Mouse (Mus musculus): ENCODE data around the gene Ccdc71. TPM values are rescaled to one million over a fixed set of nuclear protein-coding genes. Genes with fewer than 3 reads are reported as not detected.

Ccdc71 gene
- polyA plus RNA-seq, 1 experiment from 2014 or later: 34.6 TPM

DNA sequence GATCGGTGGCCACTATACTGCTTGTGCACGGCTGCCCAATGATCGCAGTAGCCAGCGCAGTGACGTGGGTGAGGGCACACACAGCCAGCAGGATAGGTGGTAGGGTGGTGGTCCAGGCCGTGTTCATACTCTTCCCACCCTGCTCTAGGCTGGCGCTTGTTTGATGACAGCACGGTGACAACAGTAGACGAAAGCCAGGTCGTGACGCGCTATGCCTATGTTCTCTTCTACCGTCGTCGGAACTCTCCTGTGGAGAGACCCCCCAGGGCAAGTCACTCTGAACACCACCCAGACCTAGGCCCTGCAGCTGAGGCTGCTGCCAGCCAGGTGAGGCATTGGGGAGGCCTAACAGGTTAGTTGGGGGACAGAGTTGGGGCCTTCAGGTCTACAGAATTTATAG, 39.6 kb downstream of the Ccdc71 start:
- Histone ChIP-seq H3K36me3 (ENCODE audit: control insufficient read depth, insufficient read depth, low read length) (peaks cover 57% of the 10 kb centered on the region), H3K4me2 (no peak overlapping the region), H3K4me1 (ENCODE audit: control insufficient read depth, insufficient read depth, low read length) (no peaks in the 10 kb centered on the region), H3K27me3 (ENCODE audit: control insufficient read depth, insufficient read depth, low read length) (no peaks in the 10 kb centered on the region), H3K4me3 (ENCODE audit: low read depth, low read length) (no peak overlapping the region), H3K9me3 (replicated peaks; ENCODE audit: control insufficient read depth, low read length) (no peaks in the 10 kb centered on the region), H3K27ac (ENCODE audit: low read depth, low read length) (no peak overlapping the region), H3K9ac (ENCODE audit: low read depth, low read length) (no peak overlapping the region)
- WGBS (ENCODE audit: insufficient replicate concordance): 90% methylated on average over 15 of the region's 15 CpGs
- ATAC-seq (replicated peaks; ENCODE audit: insufficient number of reproducible peaks, low FRiP score, low TSS enrichment): no peak

DNA sequence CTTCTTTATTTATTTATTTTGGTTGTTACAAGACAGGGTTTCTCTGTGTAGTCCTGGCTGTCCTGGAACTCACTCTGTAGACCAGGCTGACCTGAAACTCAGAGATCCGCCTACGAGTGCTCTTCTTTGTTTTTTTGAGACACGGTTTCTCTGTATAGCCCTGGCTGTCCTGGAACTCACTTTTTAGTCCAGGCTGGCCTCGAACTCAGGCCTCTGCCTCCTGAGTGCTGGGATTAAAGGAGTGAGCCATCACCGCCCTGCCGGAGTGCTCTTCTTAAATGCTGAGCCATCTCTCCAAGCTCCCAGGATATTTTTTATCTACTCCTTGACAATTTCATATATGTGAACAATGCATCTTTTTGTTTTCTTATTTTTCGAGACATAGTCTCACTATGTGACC, 46.6 kb downstream of the Ccdc71 start:
- WGBS (ENCODE audit: insufficient replicate concordance): 80% methylated on average over 7 of the region's 7 CpGs
- Histone ChIP-seq H3K4me3 (ENCODE audit: low read depth, low read length) (peak overlapping the region; percentile 73), H3K4me1 (ENCODE audit: control insufficient read depth, insufficient read depth, low read length) (peaks cover 8% of the 10 kb centered on the region), H3K9me3 (replicated peaks; ENCODE audit: control insufficient read depth, low read length) (no peaks in the 10 kb centered on the region), H3K27ac (ENCODE audit: low read depth, low read length) (no peak overlapping the region), H3K4me2 (peak overlapping the region; percentile 95), H3K9ac (ENCODE audit: low read depth, low read length) (no peak overlapping the region; the same call in 1 of the 2 replicates), H3K27me3 (ENCODE audit: control insufficient read depth, insufficient read depth, low read length) (no peaks in the 10 kb centered on the region), H3K36me3 (ENCODE audit: control insufficient read depth, insufficient read depth, low read length) (peaks cover 17% of the 10 kb centered on the region)
- ATAC-seq (replicated peaks; ENCODE audit: insufficient number of reproducible peaks, low FRiP score, low TSS enrichment): no peak

DNA sequence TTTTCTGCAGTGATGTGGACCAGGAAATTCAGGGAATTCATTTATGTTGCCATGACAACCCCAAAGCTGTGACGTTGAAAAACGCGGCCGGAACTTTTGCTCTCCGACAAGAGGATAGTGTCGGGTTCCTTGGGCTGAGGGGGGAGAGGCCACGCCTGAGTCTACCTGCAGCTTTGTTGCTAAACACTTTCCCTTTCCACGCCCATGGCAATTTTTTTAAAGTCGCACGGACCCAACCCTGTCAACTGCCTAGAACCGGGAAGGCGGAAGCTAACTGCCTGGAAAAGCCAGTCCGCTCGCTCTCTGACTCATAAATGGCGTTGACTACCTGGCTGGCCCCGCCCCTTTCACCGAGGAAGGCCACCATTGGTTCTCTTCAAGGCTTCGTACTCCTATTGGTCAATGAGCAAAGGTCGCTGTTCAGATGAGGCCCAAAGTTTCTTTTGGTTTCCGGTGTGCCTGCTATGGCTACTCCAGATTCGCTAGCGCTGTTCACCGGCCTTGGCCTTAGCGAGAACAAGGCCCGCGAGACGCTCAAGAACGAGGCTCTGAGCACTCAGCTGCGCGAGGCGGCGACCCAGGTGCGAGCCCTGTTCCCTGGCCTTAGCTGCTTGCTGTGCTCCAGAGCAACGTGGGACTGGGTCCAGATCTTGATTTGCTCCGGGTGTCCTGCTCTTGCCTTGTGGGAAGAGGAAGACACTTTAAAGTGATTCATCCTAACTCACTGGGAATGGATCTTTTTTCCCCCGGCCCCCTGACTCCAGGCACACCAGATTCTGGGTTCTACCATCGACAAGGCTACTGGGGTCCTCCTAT, 47.5 kb downstream of the Ccdc71 start, which contains the start of gene Qars:
TSS of gene Qars (plus strand) at position 88 of the 816 bp plus-strand sequence.
- Histone ChIP-seq H3K36me3 (ENCODE audit: control insufficient read depth, insufficient read depth, low read length) (peaks cover 24% of the 10 kb centered on the region), H3K4me2 (peak within 1 kb of the TSS; percentile 95), H3K4me1 (ENCODE audit: control insufficient read depth, insufficient read depth, low read length) (peaks cover 8% of the 10 kb centered on the region), H3K27ac (ENCODE audit: low read depth, low read length) (peak within 1 kb of the TSS; percentile 74), H3K27me3 (ENCODE audit: control insufficient read depth, insufficient read depth, low read length) (no peaks in the 10 kb centered on the region), H3K9ac (ENCODE audit: low read depth, low read length) (peak within 1 kb of the TSS; percentile 86), H3K4me3 (ENCODE audit: low read depth, low read length) (peak within 1 kb of the TSS; percentile 73), H3K9me3 (replicated peaks; ENCODE audit: control insufficient read depth, low read length) (no peaks in the 10 kb centered on the region)
- peak; percentile 95 for ATAC-seq (replicated peaks; ENCODE audit: insufficient number of reproducible peaks, low FRiP score, low TSS enrichment)
- under 1% methylated on average over 37 of the region's 37 CpGs for WGBS (ENCODE audit: insufficient replicate concordance)

DNA sequence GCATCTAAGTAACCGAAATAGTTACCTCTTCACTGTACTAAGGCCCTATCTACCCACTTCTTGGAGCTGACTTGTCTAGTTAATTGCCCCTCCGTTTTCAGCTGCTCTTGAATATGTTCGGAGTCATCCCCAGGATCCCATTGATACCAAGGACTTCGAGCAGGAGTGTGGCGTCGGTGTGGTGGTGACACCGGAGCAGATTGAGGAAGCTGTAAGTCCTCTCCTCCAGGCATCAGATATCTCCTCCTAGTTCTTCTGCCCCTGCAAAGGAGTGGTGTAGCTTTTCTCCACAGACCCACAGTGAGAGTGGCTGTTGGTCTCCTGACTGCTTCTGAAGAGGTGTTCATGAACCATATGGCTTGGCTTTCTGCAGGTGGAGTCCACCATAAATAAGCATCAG, 48.4 kb downstream of the Ccdc71 start:
- Histone ChIP-seq H3K9me3 (replicated peaks; ENCODE audit: control insufficient read depth, low read length) (no peaks in the 10 kb centered on the region), H3K4me2 (peak overlapping the region; percentile 95), H3K4me3 (ENCODE audit: low read depth, low read length) (peak overlapping the region; percentile 73), H3K27ac (ENCODE audit: low read depth, low read length) (no peak overlapping the region), H3K4me1 (ENCODE audit: control insufficient read depth, insufficient read depth, low read length) (peaks cover 8% of the 10 kb centered on the region), H3K36me3 (ENCODE audit: control insufficient read depth, insufficient read depth, low read length) (peaks cover 23% of the 10 kb centered on the region), H3K27me3 (ENCODE audit: control insufficient read depth, insufficient read depth, low read length) (no peaks in the 10 kb centered on the region), H3K9ac (ENCODE audit: low read depth, low read length) (peak overlapping the region; percentile 86)
- ATAC-seq (replicated peaks; ENCODE audit: insufficient number of reproducible peaks, low FRiP score, low TSS enrichment): no peak
- WGBS (ENCODE audit: insufficient replicate concordance): 83% methylated on average over 7 of the region's 7 CpGs

Other genes with a start within 250 kb of the Ccdc71 start
- gene Dag1, start 196.6 kb upstream of the Ccdc71 start, polyA plus RNA-seq (2014; fragmentation: Nextera tagmentation; extraction: Ambion mirVana): 115 and 149 TPM in 2 replicates
- gene Nicn1, start 170.1 kb upstream of the Ccdc71 start, polyA plus RNA-seq (2014; fragmentation: Nextera tagmentation; extraction: Ambion mirVana): 25.1 and 26.0 TPM in 2 replicates
- gene Amt, start 163.7 kb upstream of the Ccdc71 start, polyA plus RNA-seq (2014; fragmentation: Nextera tagmentation; extraction: Ambion mirVana): 12.9 and 15.3 TPM in 2 replicates
- gene Rhoa, start 154.4 kb upstream of the Ccdc71 start, polyA plus RNA-seq (2014; fragmentation: Nextera tagmentation; extraction: Ambion mirVana): 252 and 277 TPM in 2 replicates
- gene Tcta, start 154.4 kb upstream of the Ccdc71 start, polyA plus RNA-seq (2014; fragmentation: Nextera tagmentation; extraction: Ambion mirVana): 28.5 and 34.7 TPM in 2 replicates
- 1,289 and 1,462 TPM in 2 replicates for gene Gpx1, start 121.6 kb upstream of the Ccdc71 start, polyA plus RNA-seq (2014; fragmentation: Nextera tagmentation; extraction: Ambion mirVana)
- gene Usp4, start 112.7 kb upstream of the Ccdc71 start, polyA plus RNA-seq (2014; fragmentation: Nextera tagmentation; extraction: Ambion mirVana): 100.0 and 113 TPM in 2 replicates
- 0.46 and 0.66 TPM in 2 replicates for gene 1700102P08Rik, start 67.7 kb upstream of the Ccdc71 start, polyA plus RNA-seq (2014; fragmentation: Nextera tagmentation; extraction: Ambion mirVana)
- 1.1 and 1.4 TPM in 2 replicates for gene Ccdc36, start 32.0 kb upstream of the Ccdc71 start, polyA plus RNA-seq (2014; fragmentation: Nextera tagmentation; extraction: Ambion mirVana)
- not detected in 2 replicates for gene BC048562, start 24.0 kb upstream of the Ccdc71 start, polyA plus RNA-seq (2014; fragmentation: Nextera tagmentation; extraction: Ambion mirVana)
- 58.1 and 71.8 TPM in 2 replicates for gene Klhdc8b, start 1.1 kb downstream of the Ccdc71 start, polyA plus RNA-seq (2014; fragmentation: Nextera tagmentation; extraction: Ambion mirVana)
- 22.7 and 30.4 TPM in 2 replicates for gene Lamb2, start 19.2 kb downstream of the Ccdc71 start, polyA plus RNA-seq (2014; fragmentation: Nextera tagmentation; extraction: Ambion mirVana)
- 48.9 and 57.4 TPM in 2 replicates for gene Usp19, start 30.1 kb downstream of the Ccdc71 start, polyA plus RNA-seq (2014; fragmentation: Nextera tagmentation; extraction: Ambion mirVana)
- gene Qars, start 47.2 kb downstream of the Ccdc71 start, polyA plus RNA-seq (2014; fragmentation: Nextera tagmentation; extraction: Ambion mirVana): 86.7 and 89.6 TPM in 2 replicates
- 103 and 109 TPM in 2 replicates for gene Qrich1, start 56.3 kb downstream of the Ccdc71 start, polyA plus RNA-seq (2014; fragmentation: Nextera tagmentation; extraction: Ambion mirVana)
- 130 TPM in 2 replicates for gene Impdh2, start 99.8 kb downstream of the Ccdc71 start, polyA plus RNA-seq (2014; fragmentation: Nextera tagmentation; extraction: Ambion mirVana)
- 56.6 and 58.9 TPM in 2 replicates for gene Ndufaf3, start 106.9 kb downstream of the Ccdc71 start, polyA plus RNA-seq (2014; fragmentation: Nextera tagmentation; extraction: Ambion mirVana)
- 85.8 and 88.6 TPM in 2 replicates for gene Dalrd3, start 109.4 kb downstream of the Ccdc71 start, polyA plus RNA-seq (2014; fragmentation: Nextera tagmentation; extraction: Ambion mirVana)
- 48.6 and 60.8 TPM in 2 replicates for gene Wdr6, start 118.2 kb downstream of the Ccdc71 start, polyA plus RNA-seq (2014; fragmentation: Nextera tagmentation; extraction: Ambion mirVana)
- gene P4htm, start 137.1 kb downstream of the Ccdc71 start, polyA plus RNA-seq (2014; fragmentation: Nextera tagmentation; extraction: Ambion mirVana): 14.7 and 15.0 TPM in 2 replicates
- 37.6 and 44.3 TPM in 2 replicates for gene Arih2, start 188.9 kb downstream of the Ccdc71 start, polyA plus RNA-seq (2014; fragmentation: Nextera tagmentation; extraction: Ambion mirVana)
- 30.3 and 45.9 TPM in 2 replicates for gene Slc25a20, start 201.6 kb downstream of the Ccdc71 start, polyA plus RNA-seq (2014; fragmentation: Nextera tagmentation; extraction: Ambion mirVana)
- gene Prkar2a, start 228.8 kb downstream of the Ccdc71 start, polyA plus RNA-seq (2014; fragmentation: Nextera tagmentation; extraction: Ambion mirVana): 29.8 and 33.7 TPM in 2 replicates

All from heart, embryonic 11.5 days (tissue).